Mouse (Mus musculus) testis, adult 2 months (tissue): ENCODE measurements at regions not wholly inside any gene's neighbourhood (a gene's known extent, or its start where the extent isn't known, plus 50 kb on each side); places are given as distances from the start of the nearest gene placed in this dataset.

Experiments used
- H3K27ac ChIP-seq: fragments of 200-500 bp; 2 replicates; pipeline ENCODE4 v1.5.1; 2012; ENCODE audit warnings: low read depth, low read length; ENCODE audit not compliant: control insufficient read depth, insufficient read depth
- H3K27me3 ChIP-seq: fragments of 200-500 bp; 2 replicates; pipeline ENCODE4 v1.6.1; 2012; ENCODE audit warnings: mild to moderate bottlenecking, low read length, moderate library complexity; ENCODE audit not compliant: control insufficient read depth, insufficient read depth
- H3K36me3 ChIP-seq: fragments of 200-500 bp; 2 replicates; pipeline ENCODE4 v1.6.1; 2012; ENCODE audit warnings: mild to moderate bottlenecking, low read length; ENCODE audit not compliant: control insufficient read depth, insufficient read depth
- H3K4me1 ChIP-seq: fragments of 200-500 bp; 2 replicates; pipeline ENCODE4 v1.6.1; 2012; ENCODE audit warnings: low read length; ENCODE audit not compliant: control insufficient read depth, insufficient read depth
- H3K4me3 ChIP-seq: fragments of 200-500 bp; 2 replicates; pipeline ENCODE4 v1.5.1; 2012; ENCODE audit warnings: low read depth, mild to moderate bottlenecking, low read length, moderate library complexity, mixed read lengths; ENCODE audit not compliant: control insufficient read depth
- CTCF ChIP-seq: fragments of 200-500 bp; IDR thresholded peaks from 2 replicates; pipeline ENCODE4 v1.5.1; 2012; ENCODE audit warnings: low read depth, mild to moderate bottlenecking, inconsistent platforms, low read length, moderate library complexity; ENCODE audit not compliant: control insufficient read depth, insufficient read depth, insufficient replicate concordance
- POLR2A ChIP-seq: fragments of 200-500 bp; IDR thresholded peaks from 2 replicates; pipeline ENCODE4 v1.6.1; 2012; ENCODE audit warnings: low read depth, mild to moderate bottlenecking, inconsistent platforms, low read length, moderate library complexity; ENCODE audit not compliant: control insufficient read depth

DNA sequence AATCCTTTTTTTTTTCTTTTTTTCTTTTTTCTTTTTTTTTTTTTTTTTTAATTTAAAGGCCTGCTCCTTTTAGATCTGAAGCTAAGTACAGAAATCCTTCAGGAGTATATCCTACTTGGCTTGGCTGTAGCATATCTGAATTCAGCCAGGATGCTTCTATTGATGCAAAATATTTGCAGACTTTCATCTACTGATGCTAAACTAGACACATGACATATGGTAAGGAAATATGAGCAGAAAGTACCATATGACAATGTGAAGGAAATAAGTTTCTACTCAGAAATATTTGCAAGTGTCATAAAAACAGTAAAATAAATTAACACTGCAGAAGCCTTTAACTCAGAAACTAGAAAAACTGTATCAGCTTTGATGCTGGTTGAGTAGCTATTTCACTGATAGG is 61.4 kb upstream of the Myo3a start:
- Histone ChIP-seq H3K36me3 (no peaks in the 10 kb centered on the region), H3K27me3 (no peaks in the 10 kb centered on the region), H3K27ac (no peak overlapping the region), H3K4me1 (no peaks in the 10 kb centered on the region), H3K4me3 (no peak overlapping the region)
- TF ChIP-seq POLR2A, result no peak
- no peak for TF ChIP-seq CTCF
